Mouse (Mus musculus) stomach, embryonic 15.5 days (tissue): Measurements from ENCODE around the gene P4hb. TPM values are rescaled to one million over a fixed set of nuclear protein-coding genes. Genes with fewer than 3 reads are reported as not detected.
"Not testable (repeated sequence)": the region's sequence is repeated elsewhere in the genome, so short reads cannot be mapped to it uniquely, and the experiment has no call there.

Source experiments
- ATAC-seq: fragments of 200-750 bp; cut with Nextera tagmentation; 2 replicates; pipeline ENCODE4 v1.8.0; 2017; ENCODE audit warnings: low read depth, moderate number of reproducible peaks, moderate TSS enrichment; ENCODE audit not compliant: insufficient read depth, low FRiP score
- H3K27ac ChIP-seq: fragments of 300-500 bp; sonication (generic); 2 replicates; pipeline ENCODE4 v1.5.1; 2015; ENCODE audit warnings: mild to moderate bottlenecking, inconsistent platforms
- H3K27me3 ChIP-seq: fragments of 300-500 bp; sonication (generic); replicated peaks from 2 replicates; pipeline ENCODE4 v1.6.1; 2015; ENCODE audit warnings: inconsistent platforms
- H3K36me3 ChIP-seq: fragments of 300-500 bp; sonication (generic); 2 replicates; pipeline ENCODE4 v1.6.1; 2015; ENCODE audit warnings: inconsistent platforms
- H3K4me1 ChIP-seq: fragments of 300-500 bp; sonication (generic); 2 replicates; pipeline ENCODE4 v1.6.1; 2015; ENCODE audit warnings: inconsistent platforms
- H3K4me2 ChIP-seq: fragments of 300-500 bp; sonication (generic); 2 replicates; pipeline ENCODE4 v1.6.1; 2015; ENCODE audit warnings: mild to moderate bottlenecking, inconsistent platforms
- H3K4me3 ChIP-seq: fragments of 300-500 bp; sonication (generic); replicated peaks from 2 replicates; pipeline ENCODE4 v1.5.1; 2015; ENCODE audit warnings: inconsistent platforms
- H3K9ac ChIP-seq: fragments of 300-500 bp; sonication (generic); 2 replicates; pipeline ENCODE4 v1.6.1; 2015; ENCODE audit warnings: inconsistent platforms
- H3K9me3 ChIP-seq: fragments of 300-500 bp; sonication (generic); 2 replicates; pipeline ENCODE4 v1.6.1; 2016; ENCODE audit warnings: inconsistent platforms
- WGBS: fragments of 180-500 bp; shearing (Covaris S2); methylation state at CpG from one replicate; pipeline ENCODE4 v1.1.7; 2015; 5-methylcytosine and 5-hydroxymethylcytosine counted together
- polyA plus RNA-seq: library from polyadenylated mRNA; unstranded; fragments of >200 nt; fragmentation: Nextera tagmentation; extraction: Ambion mirVana; gene quantifications from 2 replicates; pipeline ENCODE4 v1.2.1, GENCODE M21; 2015

P4hb gene
- polyA plus RNA-seq, 1 experiment from 2014 or later = 954 TPM

DNA sequence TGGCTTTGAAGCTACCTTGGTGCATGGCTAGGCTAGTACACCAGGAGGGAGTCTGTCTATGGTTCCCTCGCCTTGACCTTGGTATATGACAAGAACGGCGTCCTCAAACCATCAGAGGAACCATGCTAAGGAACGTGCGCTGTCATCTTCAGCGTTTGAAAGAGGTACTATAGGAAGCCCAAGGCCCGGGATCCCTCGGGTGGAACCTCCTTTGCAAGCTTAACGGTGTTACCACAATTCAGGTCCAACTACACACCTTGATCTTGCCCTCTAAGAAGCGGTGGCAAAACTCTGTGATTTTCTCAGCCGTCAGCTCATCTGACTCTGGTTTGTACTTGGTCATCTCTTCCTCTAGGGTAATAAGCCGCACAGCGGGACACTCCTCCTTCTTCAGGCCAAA, 10.1 kb downstream of the P4hb start:
- 0 out of 2 replicates have a peak, but pooled peaks cover 3% of the 10 kb centered on the region for H3K4me1 ChIP-seq
- H3K4me3 ChIP-seq = no peak overlapping the region
- 93% methylated on average over 13 of the region's 13 CpGs for WGBS
- ATAC-seq = no peak
- no peak overlapping the region for H3K4me2 ChIP-seq
- H3K9me3 ChIP-seq = no peaks in the 10 kb centered on the region
- no peak overlapping the region for H3K9ac ChIP-seq
- peaks cover 83% of the 10 kb centered on the region for H3K36me3 ChIP-seq
- H3K27ac ChIP-seq = no peak overlapping the region
- no peaks in the 10 kb centered on the region for H3K27me3 ChIP-seq

DNA sequence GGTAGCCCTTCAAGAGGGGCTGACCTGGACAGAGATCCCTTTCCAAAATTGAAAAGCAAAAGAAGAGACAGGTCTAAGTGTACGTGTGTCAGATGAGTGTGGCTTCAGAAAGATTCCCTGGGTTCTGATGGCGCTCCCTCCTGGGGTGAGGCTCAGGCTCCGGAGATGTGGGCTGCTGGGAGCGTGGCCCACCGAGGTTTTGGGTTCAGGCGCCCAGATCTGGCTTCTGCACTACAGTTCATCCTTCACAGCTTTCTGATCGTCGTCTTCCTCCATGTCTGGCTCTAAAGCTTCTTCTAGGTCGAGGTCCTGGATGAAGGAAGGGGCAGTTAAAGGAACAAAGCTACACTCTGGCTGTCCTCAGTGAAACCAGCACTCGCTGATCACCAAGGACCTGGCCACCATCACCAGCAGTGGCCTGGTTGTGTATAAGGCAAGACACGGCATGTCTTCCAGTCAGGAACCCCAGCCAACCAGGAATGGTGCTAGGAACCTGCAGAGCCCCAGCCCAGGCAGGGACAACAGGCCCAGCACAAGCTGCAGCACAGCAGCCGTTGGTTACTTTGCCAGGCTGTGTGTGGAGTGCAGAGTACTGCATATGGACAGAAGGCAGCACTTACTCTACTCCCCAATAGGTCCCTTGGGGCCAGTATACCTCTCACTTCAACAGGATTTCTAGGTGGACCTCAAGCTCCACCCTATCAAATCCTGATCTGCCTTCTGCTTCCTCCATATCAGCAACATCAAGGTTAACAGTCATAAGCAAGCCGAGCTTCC, 11.9 kb downstream of the P4hb start:
- Histone ChIP-seq H3K4me3 (no peak overlapping the region), H3K27ac (no peak overlapping the region), H3K36me3 (peaks cover 66% of the 10 kb centered on the region)

DNA sequence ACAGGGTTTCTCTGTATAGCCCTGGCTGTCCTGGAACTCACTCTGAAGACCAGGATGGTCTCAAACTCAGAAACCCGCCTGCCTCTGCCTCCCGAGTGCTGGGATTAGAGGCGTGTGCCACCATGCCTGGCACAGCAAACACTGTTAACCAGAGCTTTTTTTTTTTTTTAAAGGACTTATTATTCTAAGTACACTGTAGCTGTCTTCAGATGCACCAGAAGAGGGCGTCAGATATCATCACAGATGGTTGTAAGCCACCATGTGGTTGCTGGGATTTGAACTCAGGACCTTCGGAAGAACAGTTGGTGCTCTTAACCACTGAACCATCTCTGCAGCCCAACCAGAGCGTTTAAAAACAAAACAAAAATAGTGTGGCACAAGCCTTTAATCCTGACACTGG, 14.2 kb downstream of the P4hb start:
- H3K9me3 ChIP-seq, H3K4me3 ChIP-seq, H3K4me1 ChIP-seq, H3K27ac ChIP-seq, H3K4me2 ChIP-seq, H3K27me3 ChIP-seq, ATAC-seq, H3K9ac ChIP-seq: not testable (repeated sequence)
- H3K36me3 ChIP-seq = peaks cover 50% of the 10 kb centered on the region
- 87% methylated on average over 6 of the region's 6 CpGs for WGBS

More for the DNA sequence above, 11.9 kb downstream of the P4hb start:
- WGBS = 91% methylated on average over 13 of the region's 13 CpGs
- no peak for ATAC-seq
- H3K4me1 ChIP-seq = no peaks in the 10 kb centered on the region
- H3K27me3 ChIP-seq = no peaks in the 10 kb centered on the region
- H3K4me2 ChIP-seq = no peak overlapping the region
- no peak overlapping the region for H3K9ac ChIP-seq
- H3K9me3 ChIP-seq = no peaks in the 10 kb centered on the region

DNA sequence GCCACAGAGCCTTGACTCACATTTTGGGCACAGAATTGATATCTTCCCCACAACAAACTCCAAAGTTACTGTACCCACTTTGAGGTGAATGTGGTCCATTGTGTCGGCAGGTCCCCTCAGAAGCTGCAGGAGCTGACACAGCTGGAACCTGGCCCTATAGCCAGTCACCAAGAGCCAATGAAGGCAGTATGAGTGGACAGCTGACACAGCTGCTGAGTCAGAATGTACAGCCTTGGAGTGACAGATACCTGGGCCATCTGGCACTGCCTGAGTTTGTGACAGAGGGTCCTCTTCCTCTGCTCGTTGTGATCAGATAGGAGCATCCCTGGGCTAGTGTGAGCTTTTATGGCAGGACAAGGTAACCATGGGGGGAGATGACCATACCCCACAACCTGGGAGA, 17.8 kb downstream of the P4hb start:
- Histone ChIP-seq H3K36me3 (peaks cover 14% of the 10 kb centered on the region), H3K4me1 (0 out of 2 replicates have a peak, but pooled peaks cover under 1% of the 10 kb centered on the region), H3K4me3 (no peak overlapping the region), H3K27ac (no peak overlapping the region), H3K27me3 (no peaks in the 10 kb centered on the region), H3K4me2 (no peak overlapping the region), H3K9me3 (no peaks in the 10 kb centered on the region), H3K9ac (no peak overlapping the region)
- ATAC-seq = no peak
- 72% methylated on average over 2 of the region's 2 CpGs for WGBS

DNA sequence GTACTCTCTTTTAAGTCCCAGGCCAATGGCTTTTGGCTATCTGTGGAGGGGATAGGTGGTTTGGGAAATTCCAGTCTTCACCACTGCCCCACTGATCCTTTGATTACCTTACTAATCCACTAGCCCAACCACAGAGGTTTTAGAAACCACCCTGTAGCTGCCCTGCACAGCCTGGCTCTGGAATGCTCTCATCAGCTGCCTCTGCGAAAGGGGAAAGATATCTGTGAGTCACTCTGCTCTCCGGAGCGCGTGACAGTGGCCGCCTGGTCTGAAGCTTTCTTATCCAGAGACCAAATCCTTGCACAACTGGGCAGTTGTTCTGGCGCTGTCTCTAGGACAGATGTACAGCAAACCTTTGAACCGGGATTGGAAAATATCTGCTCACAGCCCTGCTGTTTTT, 18.2 kb downstream of the P4hb start:
- no peak overlapping the region for H3K27ac ChIP-seq
- peaks cover 10% of the 10 kb centered on the region for H3K36me3 ChIP-seq
- no peaks in the 10 kb centered on the region for H3K27me3 ChIP-seq
- no peak overlapping the region for H3K4me2 ChIP-seq
- no peak overlapping the region for H3K4me3 ChIP-seq
- H3K9ac ChIP-seq = no peak overlapping the region
- H3K4me1 ChIP-seq = peaks cover 4% of the 10 kb centered on the region
- no peaks in the 10 kb centered on the region for H3K9me3 ChIP-seq
- ATAC-seq = no peak
- WGBS = 74% methylated on average over 7 of the region's 7 CpGs

DNA sequence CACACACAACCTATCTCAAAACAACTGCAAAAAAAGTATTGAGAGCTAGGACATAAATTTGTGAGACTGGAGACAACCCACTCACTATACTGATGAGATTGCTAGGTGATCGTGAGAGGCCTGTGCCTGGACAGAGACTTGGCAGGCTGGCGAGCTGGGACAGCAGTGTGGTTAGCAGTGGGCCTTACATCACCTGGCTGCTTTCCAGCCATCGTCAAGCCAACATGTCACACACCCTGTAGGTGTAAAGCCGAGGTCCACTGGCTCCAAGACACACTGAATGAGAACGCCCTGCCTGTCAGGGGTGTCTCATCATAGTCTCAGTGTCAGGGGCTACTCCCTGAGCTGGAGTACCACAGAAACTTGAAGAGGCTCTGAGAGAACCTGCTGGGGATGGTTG, 20.3 kb downstream of the P4hb start:
- ATAC-seq = no peak
- Histone ChIP-seq H3K36me3 (no peaks in the 10 kb centered on the region), H3K4me3 (no peak overlapping the region), H3K9me3 (no peaks in the 10 kb centered on the region), H3K4me1 (peaks cover 16% of the 10 kb centered on the region), H3K9ac (no peak overlapping the region), H3K27ac (no peak overlapping the region), H3K4me2 (no peak overlapping the region), H3K27me3 (no peaks in the 10 kb centered on the region)
- WGBS = 77% methylated on average over 5 of the region's 5 CpGs

DNA sequence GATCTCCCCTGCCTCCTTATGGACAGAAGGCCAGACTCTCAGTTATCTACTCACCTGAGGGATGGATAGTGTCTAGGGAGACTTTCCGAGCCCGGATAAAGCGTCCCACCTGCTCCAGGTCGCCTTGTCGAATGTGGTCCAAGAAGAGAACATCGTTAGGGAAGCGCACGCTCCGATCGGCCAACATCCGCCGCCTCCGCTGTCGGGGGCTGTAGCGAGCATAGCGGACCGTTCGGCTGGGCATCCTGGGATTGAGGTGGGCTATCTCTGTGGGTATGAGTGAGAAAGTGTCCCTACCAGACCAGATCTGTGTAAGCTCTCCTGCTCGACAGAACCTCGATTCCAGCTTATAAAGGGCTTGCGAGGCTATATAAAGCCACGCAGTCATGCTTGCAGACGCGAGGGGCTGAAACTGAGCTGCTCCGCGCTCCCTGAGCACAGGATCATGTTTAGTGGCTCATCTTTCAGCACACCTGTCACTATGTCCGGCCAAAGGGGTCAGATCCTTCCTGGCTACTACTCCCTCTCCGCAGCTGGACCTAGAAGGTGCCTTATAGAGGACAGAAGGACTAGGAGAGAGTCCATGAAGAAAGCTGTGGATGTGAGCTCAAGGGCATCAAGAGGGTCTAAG, 22.1 kb downstream of the P4hb start, which contains the start of gene Ppp1r27:
TSS of gene Ppp1r27 (minus strand) at position 323 of the 631 bp plus-strand sequence.
- H3K4me3 ChIP-seq = peak within 1 kb of the TSS; percentile 92
- H3K9me3 ChIP-seq = no peaks in the 10 kb centered on the region
- peak within 1 kb of the TSS; percentile 77; the same call in 1 of the 2 replicates for H3K27ac ChIP-seq
- peak within 1 kb of the TSS; percentile 81 for H3K4me2 ChIP-seq
- 91% methylated on average over 28 of the region's 28 CpGs for WGBS
- no peaks in the 10 kb centered on the region for H3K27me3 ChIP-seq
- peaks cover 26% of the 10 kb centered on the region for H3K4me1 ChIP-seq
- no peak for ATAC-seq
- H3K36me3 ChIP-seq = 0 out of 2 replicates have a peak, but pooled peaks cover under 1% of the 10 kb centered on the region
- H3K9ac ChIP-seq = peak within 1 kb of the TSS; percentile 64

DNA sequence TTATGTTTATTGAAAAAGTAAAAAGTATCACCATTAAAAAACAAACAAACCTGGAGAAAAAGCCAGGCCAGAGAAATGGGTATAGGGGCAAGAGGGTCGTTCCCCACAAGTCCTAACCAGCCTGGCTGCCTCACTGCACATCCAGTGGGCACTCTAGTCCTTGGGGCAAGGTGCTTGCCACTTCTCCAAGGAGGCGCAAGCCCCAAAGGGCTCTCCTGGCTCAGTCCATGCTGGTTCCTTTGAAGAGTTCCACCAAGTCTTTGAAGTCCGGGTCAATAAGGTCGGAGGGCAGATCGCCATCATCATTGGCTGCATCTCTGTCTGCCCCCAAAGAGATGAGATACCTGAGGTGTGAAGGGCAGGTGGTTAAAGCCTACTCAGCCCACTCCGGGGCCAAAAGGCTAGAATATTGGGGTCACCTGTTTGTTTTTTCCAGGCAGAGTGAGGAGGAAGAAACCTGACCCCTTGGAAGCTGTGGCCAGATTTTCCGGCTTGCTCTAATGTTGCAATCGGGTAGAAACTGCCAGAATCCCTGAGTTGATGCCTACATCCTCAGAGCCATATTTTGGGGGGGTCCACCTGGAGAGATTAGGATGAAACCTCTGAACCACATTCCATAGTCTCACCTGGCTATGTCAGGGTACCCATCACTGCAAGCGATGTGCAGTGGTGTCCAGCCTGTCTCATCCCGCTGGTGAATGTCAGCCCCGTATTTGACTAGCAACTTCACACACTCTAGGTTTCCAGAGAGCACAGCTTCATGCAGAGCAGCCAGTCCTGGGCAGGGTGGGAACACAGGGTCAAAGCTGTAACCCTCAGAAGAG, 22.9 kb downstream of the P4hb start:
- peak overlapping the region; percentile 92 for H3K4me3 ChIP-seq
- H3K9ac ChIP-seq = peak overlapping the region; percentile 64
- WGBS = 60% methylated on average over 11 of the region's 11 CpGs
- no peak for ATAC-seq
- peak overlapping the region; percentile 77 for H3K27ac ChIP-seq
- no peaks in the 10 kb centered on the region for H3K27me3 ChIP-seq
- peaks cover 28% of the 10 kb centered on the region for H3K4me1 ChIP-seq
- H3K36me3 ChIP-seq = peaks cover 5% of the 10 kb centered on the region; the same call in 1 of the 2 replicates
- no peaks in the 10 kb centered on the region for H3K9me3 ChIP-seq
- H3K4me2 ChIP-seq = peak overlapping the region; percentile 81

DNA sequence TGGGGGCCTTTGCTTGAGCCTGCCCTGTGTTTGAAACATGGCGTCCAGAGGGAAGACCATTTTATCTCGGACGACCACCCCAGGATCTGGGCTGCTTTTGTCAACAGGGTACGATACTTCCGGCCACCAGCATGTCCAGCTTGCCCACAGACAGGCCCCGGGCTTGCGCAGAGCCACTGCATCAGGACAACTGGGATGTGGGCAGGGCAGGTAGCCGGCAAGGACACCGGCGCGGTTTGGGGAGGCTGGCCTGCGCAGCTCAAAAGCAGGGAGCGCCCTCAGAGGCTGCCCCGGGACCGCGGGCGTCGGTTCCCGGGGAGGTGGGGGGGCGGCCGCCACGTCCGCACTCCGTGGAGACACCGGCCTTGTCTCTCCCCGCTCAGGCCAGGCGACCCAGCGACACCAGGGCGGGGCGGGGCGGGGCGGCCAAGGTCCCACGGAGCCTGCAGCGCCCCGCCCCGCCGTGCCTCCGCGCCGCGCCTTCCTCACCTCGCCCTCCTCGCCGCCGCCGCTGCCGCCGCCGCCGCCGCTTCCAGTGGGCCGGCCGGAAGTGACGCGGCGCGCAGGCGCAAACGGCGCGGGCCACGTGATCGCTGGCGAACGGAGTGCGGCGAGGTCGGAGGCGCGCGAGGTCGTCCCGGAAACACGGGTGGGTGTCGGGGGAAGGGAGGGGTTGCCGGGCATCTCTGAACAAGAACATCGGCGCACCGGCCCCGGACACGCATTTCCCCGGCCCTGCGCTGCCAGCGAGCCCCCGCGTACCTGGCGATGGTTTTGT, 23.7 kb downstream of the P4hb start, which contains the start of gene Mcrip1:
TSS of gene Mcrip1 (minus strand) at position 560 of the 778 bp plus-strand sequence.
- Histone ChIP-seq H3K27ac (peak within 1 kb of the TSS; percentile 98), H3K4me2 (peak within 1 kb of the TSS; percentile 81), H3K27me3 (no peaks in the 10 kb centered on the region), H3K9ac (peak within 1 kb of the TSS; percentile 95), H3K9me3 (no peaks in the 10 kb centered on the region), H3K4me1 (peaks cover 28% of the 10 kb centered on the region), H3K4me3 (peak within 1 kb of the TSS; percentile 92), H3K36me3 (peaks cover 12% of the 10 kb centered on the region; the same call in 1 of the 2 replicates)
- peak; percentile 86 for ATAC-seq
- WGBS = 0% methylated on average over 83 of the region's 87 CpGs

DNA sequence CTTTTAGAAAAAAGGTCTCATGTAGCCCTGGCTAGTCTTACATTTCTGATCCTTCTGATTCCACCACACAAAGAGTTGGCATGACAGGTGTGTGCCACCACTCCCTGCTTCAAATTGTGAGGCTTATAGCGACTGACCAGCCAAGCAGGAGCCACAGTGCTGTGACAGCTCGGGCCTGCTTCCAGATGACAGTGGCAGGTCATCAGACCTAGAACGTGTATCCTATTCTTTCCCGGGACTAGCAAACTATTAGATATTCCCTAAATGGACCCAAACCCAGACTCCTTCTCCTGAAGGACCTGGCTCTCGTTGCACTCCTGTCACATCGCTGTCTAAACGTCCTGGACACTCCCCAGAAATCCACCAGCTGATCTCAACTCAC, 24.3 kb downstream of the P4hb start:
- H3K4me1 ChIP-seq = peaks cover 28% of the 10 kb centered on the region
- WGBS = 14% methylated on average over 7 of the region's 7 CpGs
- H3K4me3 ChIP-seq = peak overlapping the region; percentile 92
- H3K9ac ChIP-seq = peak overlapping the region; percentile 95
- peaks cover 17% of the 10 kb centered on the region for H3K36me3 ChIP-seq
- H3K27ac ChIP-seq = peak overlapping the region; percentile 98
- no peak for ATAC-seq
- peak overlapping the region; percentile 81 for H3K4me2 ChIP-seq
- H3K27me3 ChIP-seq = no peaks in the 10 kb centered on the region
- H3K9me3 ChIP-seq = no peaks in the 10 kb centered on the region

DNA sequence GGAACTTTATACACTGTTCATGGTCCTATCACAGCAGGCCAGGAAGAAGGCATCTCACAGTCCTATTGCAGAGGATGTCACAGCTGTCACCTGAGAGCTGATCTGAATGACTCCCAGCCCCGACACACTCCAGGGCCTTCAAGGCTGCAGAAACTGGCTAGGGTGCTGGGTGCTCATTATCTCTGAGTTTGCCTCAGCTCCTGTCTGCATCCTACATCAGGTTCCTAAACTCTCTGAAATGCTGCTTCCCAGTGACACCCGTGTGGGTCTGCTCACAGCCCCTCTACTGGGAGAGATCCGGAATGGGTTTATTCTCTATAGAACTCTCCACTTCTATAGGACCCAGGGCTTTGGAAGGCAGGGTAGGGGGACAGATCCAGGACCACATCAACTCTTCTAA, 24.8 kb downstream of the P4hb start:
- peaks cover 28% of the 10 kb centered on the region for H3K4me1 ChIP-seq
- no peaks in the 10 kb centered on the region for H3K27me3 ChIP-seq
- WGBS = 73% methylated on average over 3 of the region's 3 CpGs
- no peaks in the 10 kb centered on the region for H3K9me3 ChIP-seq
- no peak for ATAC-seq
- H3K4me3 ChIP-seq = peak overlapping the region; percentile 92
- peak overlapping the region; percentile 95; the same call in 1 of the 2 replicates for H3K9ac ChIP-seq
- H3K36me3 ChIP-seq = peaks cover 21% of the 10 kb centered on the region
- H3K4me2 ChIP-seq = peak overlapping the region; percentile 81
- H3K27ac ChIP-seq = peak overlapping the region; percentile 98; the same call in 1 of the 2 replicates
